Mouse (Mus musculus) heart, embryonic 12.5 days (tissue): ENCODE results near the gene Ncapg2. TPM values are rescaled to one million over a fixed set of nuclear protein-coding genes. Genes with fewer than 3 reads are reported as not detected.

Experiments used
- ATAC-seq: fragments of 200-750 bp; cut with Nextera tagmentation; 2 replicates; pipeline ENCODE4 v1.8.0; 2017; ENCODE audit warnings: moderate TSS enrichment, moderate library complexity; ENCODE audit not compliant: insufficient number of reproducible peaks, low FRiP score
- H3K27ac ChIP-seq: fragments of 300-500 bp; sonication (generic); 2 replicates; pipeline ENCODE4 v1.5.1; 2016; ENCODE audit warnings: mild to moderate bottlenecking, moderate library complexity; ENCODE audit not compliant: poor library complexity, severe bottlenecking
- H3K27me3 ChIP-seq: fragments of 300-500 bp; sonication (generic); replicated peaks from 2 replicates; pipeline ENCODE4 v1.6.1; 2016; ENCODE audit warnings: mild to moderate bottlenecking, moderate library complexity
- H3K36me3 ChIP-seq: fragments of 300-500 bp; sonication (generic); 2 replicates; pipeline ENCODE4 v1.6.1; 2016; ENCODE audit warnings: mild to moderate bottlenecking, moderate library complexity
- H3K4me1 ChIP-seq: fragments of 300-500 bp; sonication (generic); replicated peaks from 2 replicates; pipeline ENCODE4 v1.6.1; 2016; ENCODE audit warnings: mild to moderate bottlenecking
- H3K4me2 ChIP-seq: fragments of 300-500 bp; sonication (generic); 2 replicates; pipeline ENCODE4 v1.6.1; 2016; ENCODE audit warnings: mild to moderate bottlenecking, moderate library complexity
- H3K4me3 ChIP-seq: fragments of 300-500 bp; sonication (generic); 2 replicates; pipeline ENCODE4 v1.5.1; 2016; ENCODE audit warnings: mild to moderate bottlenecking
- H3K9ac ChIP-seq: fragments of 300-500 bp; sonication (generic); 2 replicates; pipeline ENCODE4 v1.6.1; 2016; ENCODE audit warnings: mild to moderate bottlenecking, moderate library complexity
- H3K9me3 ChIP-seq: fragments of 300-500 bp; sonication (generic); replicated peaks from 2 replicates; pipeline ENCODE4 v1.6.1; 2016; ENCODE audit warnings: mild to moderate bottlenecking, moderate library complexity
- WGBS: fragments of 180-500 bp; shearing (Covaris S2); methylation state at CpG from one replicate; pipeline ENCODE4 v1.1.7; 2016; 5-methylcytosine and 5-hydroxymethylcytosine counted together
- polyA plus RNA-seq: library from polyadenylated mRNA; unstranded; fragments of >200 nt; fragmentation: Nextera tagmentation; extraction: Ambion mirVana; gene quantifications from 2 replicates; pipeline ENCODE4 v1.2.1, GENCODE M21; 2016

Ncapg2 gene
- polyA plus RNA-seq, 1 experiment from 2014 or later = 36.7 TPM

DNA sequence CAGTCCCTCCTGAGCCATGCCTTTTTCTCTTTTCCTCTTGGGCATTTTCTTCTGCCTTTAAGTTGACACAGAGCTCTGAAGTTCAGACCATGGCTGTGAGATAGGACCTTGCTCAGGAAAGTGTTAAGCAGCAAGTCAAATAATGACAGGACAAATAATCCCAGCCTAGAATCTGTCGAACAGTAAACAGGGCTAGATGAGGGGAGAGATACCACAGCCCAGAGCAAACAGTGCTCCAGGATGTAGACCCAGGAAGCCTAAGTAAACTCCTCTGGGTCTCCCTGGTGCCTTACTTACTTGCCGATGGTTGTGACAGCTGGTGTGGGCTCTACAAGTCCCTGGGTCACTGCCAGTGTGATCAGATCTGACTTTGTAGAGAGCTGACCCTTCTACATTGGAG is 78.4 kb downstream of the Ncapg2 start:
- Histone ChIP-seq H3K9ac (no peak overlapping the region), H3K27me3 (peaks cover 28% of the 10 kb centered on the region), H3K27ac (no peak overlapping the region), H3K4me1 (peaks cover 9% of the 10 kb centered on the region), H3K9me3 (no peaks in the 10 kb centered on the region), H3K4me3 (no peak overlapping the region), H3K36me3 (no peaks in the 10 kb centered on the region), H3K4me2 (no peak overlapping the region)
- ATAC-seq = no peak
- WGBS = 40% methylated on average over 2 of the region's 2 CpGs

DNA sequence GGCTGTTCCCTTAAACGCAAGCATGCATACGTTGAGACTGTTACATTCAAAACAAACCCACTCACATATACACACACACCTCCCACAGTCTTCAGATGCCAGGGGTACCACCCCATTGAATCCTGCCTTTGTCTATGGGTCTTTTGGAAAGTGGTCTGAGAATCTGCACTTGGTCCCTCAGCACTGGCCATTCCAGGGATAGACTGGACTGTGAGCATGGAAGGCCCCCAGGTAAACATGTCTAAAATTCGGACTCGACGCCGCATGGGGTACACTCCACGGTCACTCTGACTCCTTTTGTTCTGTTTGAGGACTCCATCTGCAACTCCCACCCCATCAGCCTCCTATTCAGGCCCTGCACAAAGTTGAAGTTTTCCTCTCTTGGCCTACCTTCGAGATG is 79.8 kb downstream of the Ncapg2 start:
- peak overlapping the region; percentile 99 for H3K4me2 ChIP-seq
- peaks cover 28% of the 10 kb centered on the region for H3K27me3 ChIP-seq
- no peak overlapping the region for H3K27ac ChIP-seq
- H3K4me1 ChIP-seq = peaks cover 9% of the 10 kb centered on the region
- H3K36me3 ChIP-seq = no peaks in the 10 kb centered on the region
- no peak for ATAC-seq
- no peak overlapping the region for H3K9ac ChIP-seq
- H3K9me3 ChIP-seq = no peaks in the 10 kb centered on the region
- H3K4me3 ChIP-seq = no peak overlapping the region
- 73% methylated on average over 8 of the region's 8 CpGs for WGBS

DNA sequence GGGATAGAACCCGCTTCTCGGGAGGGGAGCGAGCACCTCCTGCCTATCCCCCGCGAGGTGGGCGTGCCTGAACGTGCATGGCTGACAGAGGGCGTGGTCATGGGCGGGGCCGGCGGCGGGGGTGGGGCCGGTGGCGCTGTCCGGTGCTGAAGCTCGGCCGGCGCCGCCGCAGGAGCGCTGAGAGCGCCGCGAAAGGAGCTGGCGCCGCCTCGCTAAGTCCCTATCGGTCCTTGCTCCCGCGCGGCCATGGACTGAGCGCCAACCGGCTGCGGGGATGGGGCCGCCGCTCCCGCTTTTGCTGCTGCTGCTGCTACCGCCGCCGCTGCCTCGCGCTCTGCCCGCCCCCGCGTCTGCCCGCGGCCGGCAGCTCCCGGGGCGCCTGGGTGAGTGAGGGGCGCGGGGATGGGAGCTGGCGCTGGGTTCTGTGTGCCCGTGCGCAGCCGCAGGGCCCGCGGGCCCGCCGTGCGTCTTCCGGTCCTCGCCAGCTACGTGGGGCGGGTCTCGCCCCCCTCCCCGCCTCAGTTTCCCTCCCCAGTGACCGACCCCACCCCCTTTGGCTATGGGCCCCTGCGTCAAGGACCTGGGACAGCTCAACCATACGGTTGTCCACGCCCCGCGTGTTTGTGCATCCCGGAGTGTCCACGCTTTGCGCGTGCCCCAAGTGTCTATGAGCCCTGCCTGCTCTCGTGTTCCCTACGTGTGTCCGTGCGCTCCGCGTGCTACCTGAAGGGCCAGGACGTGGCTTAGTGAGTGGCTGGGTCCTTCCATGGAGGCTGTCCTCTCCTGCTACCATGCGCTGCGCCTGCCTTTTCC is 80.6 kb downstream of the Ncapg2 start, which contains the start of gene Ptprn2:
Gene Ptprn2 (plus strand): TSS at position 130 of the 813 bp plus-strand sequence.
- 0 out of 2 replicates have a peak within 1 kb of the TSS, but pooled peaks have one; percentile 41 for H3K9ac ChIP-seq
- peak; percentile 88 for ATAC-seq
- H3K36me3 ChIP-seq = no peaks in the 10 kb centered on the region
- H3K4me3 ChIP-seq = peak within 1 kb of the TSS; percentile 64
- peak within 1 kb of the TSS; percentile 99 for H3K4me2 ChIP-seq
- H3K27ac ChIP-seq = no peak within 1 kb of the TSS
- peaks cover 9% of the 10 kb centered on the region for H3K4me1 ChIP-seq
- under 1% methylated on average over 77 of the region's 86 CpGs for WGBS
- H3K9me3 ChIP-seq = no peaks in the 10 kb centered on the region
- peaks cover 28% of the 10 kb centered on the region for H3K27me3 ChIP-seq

DNA sequence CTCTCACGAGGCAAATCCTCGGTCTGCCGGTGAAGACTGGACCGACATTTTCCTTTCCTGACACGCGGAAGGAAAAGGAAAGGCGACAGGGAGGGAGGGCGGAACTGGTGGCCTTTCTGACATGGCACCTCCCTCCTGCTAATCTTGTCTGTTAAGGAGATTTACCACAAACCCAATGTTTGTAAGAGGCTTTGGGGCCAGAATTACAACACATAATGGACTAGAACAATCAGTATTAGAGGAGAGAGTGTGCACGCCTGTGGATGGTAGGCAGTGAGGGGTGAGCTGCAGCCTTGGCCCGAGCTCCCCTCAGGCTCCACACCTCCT is 81.2 kb downstream of the Ncapg2 start:
- Histone ChIP-seq H3K9ac (0 out of 2 replicates have a peak overlapping the region, but pooled peaks have one; percentile 41), H3K4me2 (peak overlapping the region; percentile 99), H3K36me3 (no peaks in the 10 kb centered on the region), H3K9me3 (no peaks in the 10 kb centered on the region), H3K4me3 (peak overlapping the region; percentile 64), H3K4me1 (peaks cover 9% of the 10 kb centered on the region), H3K27me3 (peaks cover 28% of the 10 kb centered on the region), H3K27ac (no peak overlapping the region)
- WGBS = 3% methylated on average over 10 of the region's 10 CpGs
- ATAC-seq = no peak

DNA sequence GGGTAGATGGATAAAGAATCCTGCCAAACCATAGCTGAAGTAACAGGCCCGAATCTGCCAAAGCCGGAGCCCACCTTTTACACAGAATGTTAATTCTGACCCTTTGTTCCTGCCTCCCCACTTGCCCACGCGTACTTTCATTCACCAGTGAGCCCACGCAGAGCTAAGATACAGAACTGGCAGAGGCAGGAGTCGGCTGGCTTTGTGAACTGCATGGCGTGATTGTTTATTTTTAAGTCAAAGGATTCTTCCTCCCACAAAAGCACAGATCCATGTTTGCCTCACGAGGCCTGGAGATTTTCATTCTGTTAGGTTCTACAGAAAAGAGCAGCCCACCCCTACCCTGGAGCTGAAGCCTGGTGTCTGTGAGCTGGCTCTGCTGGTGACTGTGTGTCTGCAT is 83.6 kb downstream of the Ncapg2 start:
- no peak overlapping the region for H3K4me3 ChIP-seq
- H3K27ac ChIP-seq = no peak overlapping the region
- WGBS = 71% methylated on average over 8 of the region's 8 CpGs
- H3K9me3 ChIP-seq = no peaks in the 10 kb centered on the region
- H3K36me3 ChIP-seq = no peaks in the 10 kb centered on the region
- peaks cover 28% of the 10 kb centered on the region for H3K27me3 ChIP-seq
- no peak for ATAC-seq
- H3K9ac ChIP-seq = no peak overlapping the region
- H3K4me1 ChIP-seq = peaks cover 9% of the 10 kb centered on the region
- no peak overlapping the region for H3K4me2 ChIP-seq

DNA sequence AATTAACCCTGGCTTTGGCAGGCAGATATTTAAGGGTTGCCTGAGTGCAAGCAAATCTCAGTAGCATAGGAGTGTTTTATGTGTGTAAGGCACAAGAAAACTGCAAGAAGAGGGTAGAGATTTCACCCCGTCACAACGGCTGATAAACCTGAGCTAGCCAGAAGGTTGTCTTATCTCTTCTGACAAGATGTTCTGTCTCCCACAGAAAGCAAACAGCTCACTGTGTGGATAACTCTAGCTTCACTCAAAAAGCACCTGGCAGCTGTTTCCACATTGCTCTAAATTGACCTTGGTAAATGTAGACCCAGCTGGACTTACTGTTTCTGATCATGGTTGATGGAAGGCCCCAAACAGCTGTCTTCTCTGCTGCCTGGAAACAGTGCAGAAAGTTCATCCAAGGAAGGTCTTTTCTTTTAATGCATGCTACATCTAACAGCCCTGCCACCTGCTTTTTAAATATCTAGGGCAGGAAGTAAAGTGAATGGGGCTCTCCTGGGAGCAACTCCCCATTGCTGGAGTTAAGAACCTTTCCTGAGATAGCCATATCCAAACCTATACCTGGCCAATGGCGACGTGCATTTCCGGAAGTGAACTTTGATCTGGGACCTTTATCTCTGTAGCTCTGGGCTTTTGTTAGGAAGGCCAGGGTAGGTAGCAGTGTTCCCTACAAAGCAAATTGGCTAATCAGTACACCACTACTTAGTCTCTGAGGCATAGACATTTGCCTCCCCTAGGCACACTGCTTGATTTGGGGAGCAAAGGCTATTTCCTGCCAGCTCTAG is 85.6 kb downstream of the Ncapg2 start:
- no peak overlapping the region for H3K4me2 ChIP-seq
- H3K4me3 ChIP-seq = no peak overlapping the region
- 52% methylated on average over 5 of the region's 5 CpGs for WGBS
- H3K27me3 ChIP-seq = peaks cover 28% of the 10 kb centered on the region
- H3K9ac ChIP-seq = no peak overlapping the region
- ATAC-seq = no peak
- no peak overlapping the region for H3K27ac ChIP-seq
- H3K9me3 ChIP-seq = no peaks in the 10 kb centered on the region
- H3K36me3 ChIP-seq = no peaks in the 10 kb centered on the region
- peaks cover 8% of the 10 kb centered on the region for H3K4me1 ChIP-seq

DNA sequence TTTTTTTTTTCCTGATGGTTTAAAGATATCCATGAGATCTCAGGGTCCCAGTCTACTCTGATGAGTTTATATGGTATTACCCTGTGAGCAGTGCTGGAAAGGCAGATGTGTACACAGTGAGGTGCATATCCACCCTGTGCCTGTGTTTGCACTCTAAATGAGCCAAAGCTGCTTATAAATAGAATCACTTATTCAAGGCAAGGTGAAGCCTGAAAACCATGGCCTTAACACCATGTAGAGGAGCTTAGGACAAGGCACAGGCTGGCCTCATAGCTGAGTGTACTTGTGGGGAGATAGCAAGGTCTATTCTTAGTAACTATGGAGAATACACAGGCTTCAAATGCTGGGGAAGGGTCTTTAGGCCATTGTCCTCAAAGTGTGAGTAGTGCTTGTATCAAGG is 93.5 kb downstream of the Ncapg2 start:
- no peak overlapping the region for H3K4me2 ChIP-seq

DNA sequence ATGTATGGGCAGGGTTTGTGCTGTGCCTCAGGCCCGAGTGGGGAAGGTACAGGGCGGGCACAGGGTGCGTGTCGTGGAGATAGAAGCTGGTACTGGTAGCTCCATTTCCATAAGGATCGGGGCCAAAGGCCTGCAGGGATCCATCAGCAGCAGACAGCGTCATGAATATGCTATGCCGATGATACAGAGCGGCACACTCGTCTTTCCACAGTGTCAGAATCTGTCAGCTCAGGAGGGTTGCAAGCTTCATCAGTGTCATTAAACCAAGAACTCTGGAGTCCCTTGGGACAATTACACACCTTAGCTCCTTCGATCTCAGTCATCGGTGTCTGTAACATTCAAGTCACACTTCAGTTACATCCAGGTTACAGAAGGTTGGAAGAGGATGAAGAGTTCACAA is 95.5 kb downstream of the Ncapg2 start:
- no peaks in the 10 kb centered on the region for H3K9me3 ChIP-seq
- H3K4me1 ChIP-seq = peaks cover 11% of the 10 kb centered on the region
- no peak overlapping the region for H3K9ac ChIP-seq
- no peaks in the 10 kb centered on the region for H3K36me3 ChIP-seq
- no peak for ATAC-seq
- 80% methylated on average over 11 of the region's 11 CpGs for WGBS
- no peak overlapping the region for H3K27ac ChIP-seq
- no peaks in the 10 kb centered on the region for H3K27me3 ChIP-seq
- H3K4me2 ChIP-seq = no peak overlapping the region
- no peak overlapping the region for H3K4me3 ChIP-seq

More for the DNA sequence above, 93.5 kb downstream of the Ncapg2 start:
- H3K27me3 ChIP-seq = no peaks in the 10 kb centered on the region
- H3K4me1 ChIP-seq = peaks cover 11% of the 10 kb centered on the region
- no peaks in the 10 kb centered on the region for H3K9me3 ChIP-seq
- no peak overlapping the region for H3K4me3 ChIP-seq
- ATAC-seq = no peak
- no peaks in the 10 kb centered on the region for H3K36me3 ChIP-seq
- H3K9ac ChIP-seq = no peak overlapping the region
- H3K27ac ChIP-seq = no peak overlapping the region

DNA sequence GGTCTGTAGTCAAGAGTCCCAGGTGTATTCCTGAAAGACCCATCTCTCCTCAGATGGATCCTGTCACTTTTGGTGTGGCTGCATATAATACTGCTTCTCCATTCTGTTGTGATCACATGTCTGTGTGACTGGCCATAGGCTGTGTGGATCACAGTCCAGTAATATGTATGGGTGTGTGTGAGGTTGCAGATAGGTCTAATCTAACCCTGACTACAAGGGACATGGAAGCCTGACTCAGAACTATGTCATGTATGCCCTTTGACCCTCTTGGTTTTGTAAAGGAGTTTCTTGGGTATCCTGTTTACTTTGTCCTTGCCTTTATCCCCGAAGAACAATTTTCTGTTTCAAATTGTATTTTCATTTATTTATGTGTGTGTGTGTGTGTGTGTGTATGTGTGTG is 107.3 kb downstream of the Ncapg2 start:
- Histone ChIP-seq H3K4me3 (no peak overlapping the region), H3K4me2 (no peak overlapping the region), H3K36me3 (no peaks in the 10 kb centered on the region), H3K27ac (no peak overlapping the region), H3K4me1 (no peaks in the 10 kb centered on the region), H3K9ac (no peak overlapping the region), H3K9me3 (no peaks in the 10 kb centered on the region), H3K27me3 (no peaks in the 10 kb centered on the region)
- no peak for ATAC-seq
- 75% methylated on average over 1 of the region's 1 CpGs for WGBS
